Mouse (Mus musculus) limb, embryonic 11.5 days (tissue): Measurements from ENCODE around the gene Ppp3ca. TPM values are rescaled to one million over a fixed set of nuclear protein-coding genes. Genes with fewer than 3 reads are reported as not detected.

Experiments
- microRNA-seq: library from miRNA; unstranded; fragments of <30 nt; microRNA quantifications from one replicate; pipeline ENCODE4, GENCODE M21; 2016
- polyA plus RNA-seq: library from polyadenylated mRNA; unstranded; fragments of >200 nt; fragmentation: Nextera tagmentation; extraction: Ambion mirVana; gene quantifications from 2 replicates; pipeline ENCODE4 v1.2.1, GENCODE M21; 2014

Gene Ppp3ca
- polyA plus RNA-seq, 1 experiment from 2014 or later = 72.7 TPM

Small RNA genes within 50 kb of the gene (microRNA-seq; reads per million reads assigned to microRNA genes)
- gene Gm44327 = not detected
